Mouse (Mus musculus) C2C12 (cell line): ENCODE measurements around the gene Elf3. TPM values are rescaled to one million over a fixed set of nuclear protein-coding genes. Genes with fewer than 3 reads are reported as not detected.

Experiments used
- H3K27me3 ChIP-seq: one replicate; pipeline ENCODE4 v1.6.1; 2011; ENCODE audit not compliant: control insufficient read depth, insufficient read depth, insufficient read length
- H3K36me3 ChIP-seq: one replicate; pipeline ENCODE4 v1.6.1; 2011; ENCODE audit not compliant: control insufficient read depth, insufficient read depth
- H3K4me3 ChIP-seq: one replicate; pipeline ENCODE4 v1.5.1; 2011; ENCODE audit warnings: mild to moderate bottlenecking, control low read depth; ENCODE audit not compliant: poor library complexity, insufficient read depth, severe bottlenecking
- H3K79me2 ChIP-seq: one replicate; pipeline ENCODE4 v1.6.1; 2011; ENCODE audit not compliant: control insufficient read depth, insufficient read depth
- H3K79me3 ChIP-seq: one replicate; pipeline ENCODE4 v1.6.1; 2011; ENCODE audit warnings: low read depth, control low read depth
- H3ac ChIP-seq: one replicate; pipeline ENCODE3; 2011; ENCODE audit warnings: low read depth; ENCODE audit not compliant: control insufficient read depth, insufficient read length
- CEBPB ChIP-seq: IDR thresholded peaks from one replicate; pipeline ENCODE4 v1.6.1; 2011; ENCODE audit warnings: low read depth, mild to moderate bottlenecking, control low read depth, moderate library complexity
- CTCF ChIP-seq: IDR thresholded peaks from one replicate; pipeline ENCODE4 v1.5.1; 2011; ENCODE audit not compliant: control insufficient read depth, insufficient read depth, insufficient read length
- FOSL1 ChIP-seq: IDR thresholded peaks from one replicate; pipeline ENCODE4 v1.8.0; 2011; ENCODE audit warnings: mild to moderate bottlenecking, low read length; ENCODE audit not compliant: poor library complexity, insufficient read depth, severe bottlenecking
- MAX ChIP-seq: IDR thresholded peaks from one replicate; pipeline ENCODE4 v1.6.1; 2011; ENCODE audit warnings: mild to moderate bottlenecking, control low read depth
- MYOD1 ChIP-seq: IDR thresholded peaks from one replicate; pipeline ENCODE4 v1.6.1; 2011; ENCODE audit warnings: low read depth; ENCODE audit not compliant: control insufficient read depth, insufficient read length
- MYOG ChIP-seq: IDR thresholded peaks from one replicate; pipeline ENCODE4 v1.6.1; 2011; ENCODE audit not compliant: control insufficient read depth, insufficient read length; ENCODE audit errors: extremely low read depth
- USF1 ChIP-seq: IDR thresholded peaks from one replicate; pipeline ENCODE4 v1.6.1; 2011; ENCODE audit warnings: low read depth, mild to moderate bottlenecking, control low read depth, moderate library complexity
- polyA plus RNA-seq: library from polyadenylated mRNA; unstranded; fragments of >200 nt; fragmentation: generic; extraction: Trizol; gene quantifications from one replicate; pipeline ENCODE4 v1.2.1, GENCODE M21; 2012; ENCODE audit warnings: missing spikeins

Gene Elf3
- polyA plus RNA-seq, 1 experiment = not detected

- no peaks in the 10 kb centered on the region for H3K79me3 ChIP-seq
- H3K79me2 ChIP-seq = no peaks in the 10 kb centered on the region
- H3K36me3 ChIP-seq = no peaks in the 10 kb centered on the region
- TF ChIP-seq CTCF (no peak), MYOG (no peak), FOSL1 (no peak), MAX (no peak), CEBPB (no peak), USF1 (no peak)
- H3K4me3 ChIP-seq = no peak overlapping the region
- no peak overlapping the region for H3ac ChIP-seq
- no peaks in the 10 kb centered on the region for H3K27me3 ChIP-seq
Observed at GRCm38 (mm10) chr1:135213772-135214640, 44.4 kb downstream of the Elf3 start.

GRCm38 (mm10) chr1:135210421-135210820 lies 47.9 kb downstream of the Elf3 start:
- no peak overlapping the region for H3K4me3 ChIP-seq
- H3K79me2 ChIP-seq = no peaks in the 10 kb centered on the region
- H3ac ChIP-seq = no peak overlapping the region
- H3K27me3 ChIP-seq = no peaks in the 10 kb centered on the region
- TF ChIP-seq MYOD1 (no peak), CEBPB (no peak), FOSL1 (no peak), USF1 (no peak), CTCF (no peak), MAX (no peak)
- H3K36me3 ChIP-seq = no peaks in the 10 kb centered on the region
- no peaks in the 10 kb centered on the region for H3K79me3 ChIP-seq

- TF ChIP-seq CEBPB (no peak), MYOD1 (no peak), CTCF (no peak), USF1 (no peak), FOSL1 (no peak), MYOG (no peak), MAX (no peak)
- Histone ChIP-seq H3K79me2 (no peaks in the 10 kb centered on the region), H3ac (no peak overlapping the region), H3K79me3 (no peaks in the 10 kb centered on the region), H3K4me3 (no peak overlapping the region), H3K36me3 (no peaks in the 10 kb centered on the region), H3K27me3 (no peaks in the 10 kb centered on the region)
Observed at GRCm38 (mm10) chr1:135208716-135209115, 49.7 kb downstream of the Elf3 start.

- H3K79me2 ChIP-seq = no peaks in the 10 kb centered on the region
- H3K27me3 ChIP-seq = no peaks in the 10 kb centered on the region
- no peaks in the 10 kb centered on the region for H3K79me3 ChIP-seq
- no peaks in the 10 kb centered on the region for H3K36me3 ChIP-seq
- H3K4me3 ChIP-seq = no peak overlapping the region
- H3ac ChIP-seq = no peak overlapping the region
- no peak for TF ChIP-seq USF1
- no peak for TF ChIP-seq CTCF
- TF ChIP-seq FOSL1 = no peak
- TF ChIP-seq CEBPB = no peak
- TF ChIP-seq MAX = no peak
- TF ChIP-seq MYOG = no peak
- TF ChIP-seq MYOD1 = no peak
Observed at GRCm38 (mm10) chr1:135206586-135207339, 51.6 kb downstream of the Elf3 start.

GRCm38 (mm10) chr1:135205257-135205656 lies 53.1 kb downstream of the Elf3 start:
- Histone ChIP-seq H3K27me3 (no peaks in the 10 kb centered on the region), H3K4me3 (no peak overlapping the region), H3K36me3 (no peaks in the 10 kb centered on the region), H3ac (no peak overlapping the region), H3K79me3 (no peaks in the 10 kb centered on the region), H3K79me2 (no peaks in the 10 kb centered on the region)
- TF ChIP-seq FOSL1 (no peak), USF1 (no peak), MYOG (no peak), CTCF (no peak), CEBPB (no peak), MYOD1 (no peak), MAX (no peak)
